Mouse (Mus musculus): Measurements from ENCODE around the gene Iqsec2.

The Iqsec2 gene

DNA sequence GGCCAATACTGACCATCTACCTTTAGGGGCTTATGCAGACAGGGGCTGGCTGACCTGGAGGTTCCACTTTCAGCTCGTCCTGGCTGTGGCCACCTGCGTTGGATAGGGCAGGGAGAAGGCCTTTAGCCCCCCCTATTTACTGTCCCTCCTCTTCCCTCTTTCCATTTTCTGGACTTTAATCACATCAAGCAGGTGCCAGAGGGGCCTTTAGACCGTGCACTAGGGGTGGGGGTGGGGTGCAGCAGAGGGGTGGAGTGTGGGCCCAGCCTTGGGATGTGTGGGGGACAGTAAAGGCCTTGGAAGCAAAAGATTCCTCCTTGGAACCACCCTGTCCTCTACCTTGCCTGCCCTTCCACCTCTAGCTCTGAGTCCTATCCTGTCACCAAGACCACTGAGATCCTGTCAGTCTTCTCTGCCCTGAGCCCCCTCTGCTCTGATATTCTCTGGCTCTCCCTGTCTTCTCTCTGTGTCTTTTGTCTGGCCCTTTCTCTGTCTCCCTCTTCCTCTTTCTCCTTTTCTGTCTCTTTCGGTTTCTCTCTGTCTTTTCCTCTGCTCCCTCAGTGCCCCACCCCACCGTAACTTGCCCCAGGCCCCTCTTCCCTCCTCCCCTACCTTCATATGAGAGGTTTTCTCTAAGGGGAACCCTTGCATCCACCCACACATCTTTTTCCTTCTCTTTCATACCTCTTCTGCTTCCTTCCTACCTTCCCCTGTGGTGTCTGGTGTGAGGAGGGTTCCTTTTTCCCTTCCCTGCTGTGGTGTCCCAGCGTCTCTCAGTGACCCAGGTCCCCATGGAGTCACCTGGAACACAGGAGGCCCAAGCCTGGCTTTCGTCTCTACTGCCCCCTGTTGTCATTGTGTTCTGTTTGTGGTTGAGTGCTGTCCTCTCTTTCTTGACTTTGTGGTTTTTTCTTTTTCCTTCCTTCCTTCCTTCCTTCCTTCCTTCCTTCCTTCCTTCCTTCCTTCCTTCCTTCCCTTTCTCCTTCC lies 35.9 kb downstream of the Iqsec2 start:
- DNase-seq, result peak in 1 of 2 experiments; percentile 5

- DNase-seq, result no peak
Observed at GRCm38 (mm10) chrX:152187151-152187550, 43.1 kb downstream of the Iqsec2 start.

DNA sequence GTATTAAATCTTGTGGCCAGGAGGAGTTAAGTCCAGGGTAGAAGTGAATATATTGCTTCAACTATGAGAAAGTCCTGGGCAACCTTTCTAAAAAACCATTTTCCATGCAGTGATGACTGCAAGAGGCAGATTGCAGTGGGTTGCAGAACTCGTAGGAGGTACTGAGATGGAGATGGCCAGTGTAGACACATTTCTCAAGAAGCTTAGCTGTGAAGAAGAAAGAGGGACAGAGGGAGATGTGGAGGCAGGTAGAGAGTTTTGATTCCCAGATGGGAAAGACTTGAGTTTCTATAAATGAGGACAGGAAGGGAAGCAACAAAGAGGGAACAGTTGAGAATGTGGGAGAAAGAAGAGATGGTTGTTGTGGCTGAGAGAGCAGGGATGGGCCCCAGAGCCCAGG lies 47.2 kb downstream of the Iqsec2 start:
- DNase-seq, result no peak

- no peak for DNase-seq
Observed at GRCm38 (mm10) chrX:152197814-152198648, 54.0 kb downstream of the Iqsec2 start.

DNA sequence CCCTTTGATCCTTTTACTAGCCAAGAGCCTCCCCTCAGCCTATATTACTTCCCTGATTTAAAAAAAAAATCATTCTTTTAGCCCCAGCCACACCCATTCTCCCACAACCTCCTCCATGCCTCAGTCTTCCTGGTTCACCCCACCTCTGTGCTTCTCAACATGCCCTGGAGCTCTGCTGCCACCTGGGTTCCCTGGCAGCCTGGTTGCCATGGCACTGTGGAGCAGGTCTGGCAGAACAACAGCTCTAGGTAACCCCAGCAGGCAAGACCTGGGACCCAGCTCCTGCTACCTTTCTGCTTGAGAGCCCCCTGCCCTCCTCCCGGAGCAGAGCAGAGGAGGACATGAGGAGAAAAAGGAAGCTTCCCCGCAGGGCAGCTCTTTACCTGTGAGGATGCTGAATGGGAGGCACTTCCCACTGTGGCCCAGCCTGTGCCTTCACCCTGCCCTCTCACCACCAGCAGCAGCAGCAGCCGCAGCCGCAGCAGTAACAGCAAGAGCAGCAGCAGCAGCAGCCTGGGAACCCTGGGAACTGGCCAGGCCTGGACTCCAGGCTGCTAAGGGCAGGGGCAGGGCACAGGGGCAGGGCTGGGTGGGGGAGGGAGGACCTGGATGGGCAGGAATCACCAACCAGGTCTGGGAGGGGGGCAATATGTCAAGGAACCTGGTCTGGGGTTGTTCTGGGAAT lies 57.8 kb downstream of the Iqsec2 start:
- DNase-seq, result no peak

DNA sequence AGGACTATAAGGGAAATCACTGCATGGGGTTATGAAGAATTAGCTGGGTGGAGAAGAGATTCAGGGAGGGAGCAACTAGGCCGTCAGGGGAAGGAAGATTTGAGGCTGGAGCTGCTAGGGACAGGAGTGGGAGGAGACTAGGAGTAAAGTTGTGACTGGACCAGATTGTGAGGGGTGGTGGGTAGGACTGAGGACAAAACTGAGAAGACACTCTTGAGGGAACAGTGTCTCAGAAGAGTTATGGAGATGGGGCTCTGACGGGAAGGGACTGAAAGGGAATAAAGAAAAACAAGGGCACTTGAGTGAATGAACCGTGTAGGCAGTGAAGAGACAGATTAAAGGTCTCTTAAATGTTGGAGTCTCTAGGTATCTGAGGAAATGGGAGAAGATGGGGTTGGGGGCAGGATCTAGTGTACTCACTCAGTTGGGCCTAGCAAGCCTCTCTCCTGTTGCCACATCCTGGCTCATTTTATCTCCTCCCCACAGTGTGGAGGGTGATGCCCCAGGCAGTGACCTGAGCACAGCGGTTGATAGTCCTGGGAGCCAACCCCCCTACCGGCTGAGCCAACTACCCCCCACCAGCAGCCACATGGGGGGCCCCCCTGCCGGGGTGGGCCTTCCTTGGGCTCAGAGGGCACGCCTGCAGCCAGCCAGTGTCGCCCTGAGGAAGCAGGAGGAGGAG lies 58.5 kb downstream of the Iqsec2 start:
- no peak for DNase-seq

- no peak for DNase-seq
Observed at GRCm38 (mm10) chrX:152203247-152203646, 59.2 kb downstream of the Iqsec2 start.

DNA sequence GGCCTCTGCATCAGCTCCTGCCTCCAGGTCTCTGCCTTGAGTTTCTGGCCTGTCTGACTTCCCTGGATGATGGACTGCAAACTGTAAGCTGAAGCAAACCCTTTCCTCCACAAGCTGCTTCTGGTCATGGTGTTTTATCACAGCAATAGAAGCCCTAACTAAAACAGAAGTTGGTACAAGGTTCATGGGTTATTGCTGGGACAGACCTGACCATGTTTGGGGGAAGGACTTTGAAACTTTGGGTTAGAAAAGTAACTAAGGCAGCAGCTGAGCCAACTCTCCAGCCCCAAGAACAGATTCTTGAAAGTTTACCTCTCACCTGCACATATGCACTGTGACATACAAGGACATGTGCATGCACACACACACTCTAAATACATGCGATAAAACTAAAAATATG lies 61.4 kb downstream of the Iqsec2 start:
- no peak for DNase-seq

GRCm38 (mm10) chrX:152214703-152215102 lies 70.6 kb downstream of the Iqsec2 start:
- peak; percentile 2 to 13 for DNase-seq

DNA sequence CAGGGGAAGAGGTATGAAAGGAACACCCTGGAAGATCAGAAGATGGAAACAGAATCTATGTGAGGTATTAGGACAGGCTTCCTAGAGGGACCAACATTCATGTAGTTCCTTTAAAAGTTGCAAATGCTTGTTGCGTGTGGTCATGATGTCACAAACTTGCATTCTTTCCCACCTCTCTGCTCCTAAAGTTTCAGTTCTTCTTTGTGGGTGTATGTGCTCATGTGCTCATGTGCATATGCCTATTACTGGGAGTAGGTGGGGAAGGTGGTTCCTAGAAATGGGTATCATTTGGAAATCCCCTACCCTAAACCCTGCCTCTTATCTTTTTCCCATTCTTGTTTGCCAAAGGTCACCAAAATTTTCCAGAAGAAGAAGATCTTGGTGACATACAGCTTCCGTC lies 74.5 kb downstream of the Iqsec2 start:
- no peak for DNase-seq

DNA sequence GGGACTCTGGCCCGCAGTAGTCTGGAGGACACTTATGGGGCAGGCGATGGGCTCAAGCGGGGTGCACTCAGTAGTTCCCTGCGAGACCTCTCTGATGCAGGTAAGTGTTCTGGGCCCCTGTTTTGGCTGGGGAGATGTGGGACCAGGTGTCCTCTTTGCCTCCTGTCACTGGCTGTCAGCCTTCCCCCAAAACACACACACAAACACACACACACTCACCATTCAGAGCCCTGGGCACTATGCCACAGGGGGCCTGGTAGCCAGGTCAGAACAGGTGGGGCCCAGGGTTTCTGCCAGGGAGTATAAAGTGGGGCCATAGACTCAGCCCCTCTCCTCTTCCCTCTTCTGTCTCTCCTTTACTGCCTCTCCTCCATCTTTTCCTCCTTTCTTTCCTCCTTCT lies 77.7 kb downstream of the Iqsec2 start:
- DNase-seq, result no peak

- no peak for DNase-seq
Observed at GRCm38 (mm10) chrX:152222226-152222625, 78.2 kb downstream of the Iqsec2 start.

GRCm38 (mm10) chrX:152223313-152223712 lies 79.2 kb downstream of the Iqsec2 start:
- DNase-seq, result no peak

DNA sequence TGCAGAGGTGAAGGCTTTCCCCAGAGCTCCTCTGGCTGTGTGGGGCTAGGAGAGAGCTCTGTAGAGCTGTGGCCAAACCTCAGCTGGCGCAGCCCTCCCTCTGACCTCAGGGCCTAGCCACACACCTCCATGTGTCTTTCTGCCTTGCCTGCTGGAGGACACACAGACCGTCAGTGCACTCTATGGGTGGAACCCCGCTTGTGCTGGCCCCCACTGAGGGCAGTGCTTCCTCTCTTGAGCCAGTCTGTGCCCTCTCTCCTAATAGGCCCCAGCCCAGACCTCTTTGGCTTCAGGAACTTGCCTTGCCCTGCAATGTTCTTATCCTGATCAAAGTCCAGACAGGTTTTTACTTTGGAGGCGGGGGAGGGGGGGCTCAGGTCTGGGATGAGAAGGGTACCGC lies 80.2 kb downstream of the Iqsec2 start:
- DNase-seq, result no peak

- peak; percentile 89 to 96 for DNase-seq
Observed at GRCm38 (mm10) chrX:152232781-152233763, 89.0 kb downstream of the Iqsec2 start, which contains the start of gene Kdm5c. Gene Kdm5c, plus strand, starts transcription at chrX:152233020.

DNA sequence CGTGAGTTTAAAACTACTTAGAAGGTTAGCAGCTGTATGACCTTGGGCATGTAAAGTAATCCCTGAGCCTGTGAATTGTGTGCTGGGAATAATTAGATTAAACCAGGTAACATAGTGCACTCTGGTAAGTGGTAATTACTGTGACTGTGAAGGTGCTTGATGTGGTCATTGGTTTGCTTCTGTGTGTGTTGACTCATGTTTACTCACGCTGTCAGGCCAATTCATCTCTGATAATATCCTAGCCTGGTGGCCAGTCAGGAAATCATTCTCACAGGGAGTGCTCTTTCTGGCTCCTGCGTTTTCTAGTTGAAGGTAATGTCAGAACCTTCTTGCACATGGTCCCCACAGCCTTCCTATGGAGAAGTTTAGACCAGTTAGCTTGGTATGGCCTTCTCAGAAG lies 90.1 kb downstream of the Iqsec2 start:
- DNase-seq, result no peak

DNA sequence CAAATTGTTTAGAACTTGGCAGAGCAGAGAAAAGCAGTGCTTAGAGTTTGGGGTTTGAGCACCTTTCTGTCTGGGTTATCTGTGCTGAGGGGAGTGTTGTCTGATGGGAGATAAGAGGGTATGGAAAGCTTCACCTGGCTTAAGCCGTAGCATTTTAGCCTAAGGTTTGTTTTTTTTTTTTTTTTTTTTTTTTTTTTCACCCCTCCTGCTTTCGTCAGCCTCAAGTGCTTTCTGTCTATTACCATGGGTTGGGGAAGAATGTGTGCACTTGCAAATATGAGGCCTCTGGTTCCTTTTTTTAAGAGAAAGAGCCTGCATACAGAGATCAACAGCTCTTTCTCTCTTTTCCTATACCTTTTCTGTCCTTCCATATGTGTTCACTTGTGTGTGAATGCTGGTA lies 91.7 kb downstream of the Iqsec2 start:
- no peak for DNase-seq

DNA sequence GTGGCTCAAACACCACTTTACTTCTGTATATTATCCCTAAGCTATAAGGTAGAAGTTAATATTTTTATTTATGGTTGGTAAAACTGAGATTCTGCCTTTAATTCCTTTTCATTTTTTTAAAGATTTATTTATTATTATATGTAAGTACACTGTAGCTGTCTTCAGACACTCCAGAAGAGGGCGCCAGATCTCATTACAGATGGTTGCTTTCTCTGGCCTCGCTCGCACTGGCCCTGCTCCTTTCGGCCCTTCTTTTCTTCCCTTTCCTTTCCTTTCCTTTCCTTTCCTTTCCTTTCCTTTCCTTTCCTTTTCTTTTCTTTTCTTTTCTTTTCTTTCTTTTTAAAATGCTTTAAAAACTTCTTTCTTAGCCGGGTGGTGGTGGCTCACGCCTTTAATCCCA lies 99.1 kb downstream of the Iqsec2 start:
- peak; percentile 20 to 31 for DNase-seq

DNA sequence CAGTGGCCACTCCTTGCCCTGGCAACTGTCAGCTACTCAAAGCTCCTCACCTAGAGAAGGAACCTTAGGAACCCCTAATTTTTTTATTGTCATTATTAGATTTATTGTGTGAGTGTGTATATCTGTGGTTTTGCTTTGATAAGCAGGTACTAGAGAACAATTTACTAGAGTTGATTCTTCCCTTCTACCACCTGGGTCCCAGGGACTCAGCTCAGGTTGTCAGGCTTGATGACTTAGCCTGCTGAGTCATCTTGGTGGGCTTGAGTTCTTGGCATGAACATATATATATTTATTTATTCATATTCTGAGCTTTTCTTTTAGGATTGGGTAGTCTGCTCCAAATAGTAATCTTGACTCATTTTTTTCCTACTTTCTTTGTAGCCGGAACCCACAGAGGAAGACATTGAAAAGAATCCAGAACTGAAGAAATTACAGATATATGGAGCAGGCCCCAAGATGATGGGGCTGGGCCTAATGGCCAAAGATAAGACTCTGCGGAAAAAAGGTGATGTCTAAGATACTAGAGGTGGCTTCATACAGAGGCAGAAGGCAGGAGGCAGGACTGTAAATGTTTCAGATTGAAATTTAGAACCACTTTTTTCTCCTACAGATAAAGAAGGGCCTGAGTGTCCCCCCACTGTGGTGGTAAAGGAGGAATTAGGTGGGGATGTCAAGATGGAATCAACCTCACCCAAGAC lies 100.6 kb downstream of the Iqsec2 start:
- DNase-seq, result no peak

DNA sequence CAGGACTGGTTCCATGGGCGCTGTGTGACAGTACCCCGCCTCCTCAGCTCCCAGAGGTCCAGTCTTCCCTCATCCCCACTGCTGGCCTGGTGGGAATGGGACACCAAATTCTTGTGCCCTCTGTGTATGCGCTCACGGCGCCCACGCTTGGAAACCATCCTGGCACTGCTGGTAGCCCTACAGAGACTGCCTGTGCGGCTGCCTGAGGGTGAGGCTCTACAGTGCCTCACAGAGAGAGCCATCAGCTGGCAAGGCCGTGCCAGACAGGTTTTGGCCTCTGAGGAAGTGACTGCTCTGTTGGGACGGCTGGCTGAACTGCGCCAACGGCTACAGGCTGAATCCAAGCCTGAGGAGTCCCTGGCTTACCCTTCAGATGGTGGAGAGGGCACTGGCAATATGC lies 127.1 kb downstream of the Iqsec2 start:
- no peak for DNase-seq

Measured in B cell, adult 2 months (primary cell).